Mouse (Mus musculus) stomach, postnatal 0 days (tissue): ENCODE results near the gene Mpl.

ENCODE experiments used
- CTCF ChIP-seq: IDR thresholded peaks from 2 replicates; pipeline ENCODE4 v1.5.1; 2016; ENCODE audit warnings: antibody characterized with exemption, low read depth, mild to moderate bottlenecking, moderate library complexity
- EP300 ChIP-seq: optimal IDR thresholded peaks from 2 replicates; pipeline ENCODE3; 2016; ENCODE audit warnings: antibody characterized with exemption

DNA sequence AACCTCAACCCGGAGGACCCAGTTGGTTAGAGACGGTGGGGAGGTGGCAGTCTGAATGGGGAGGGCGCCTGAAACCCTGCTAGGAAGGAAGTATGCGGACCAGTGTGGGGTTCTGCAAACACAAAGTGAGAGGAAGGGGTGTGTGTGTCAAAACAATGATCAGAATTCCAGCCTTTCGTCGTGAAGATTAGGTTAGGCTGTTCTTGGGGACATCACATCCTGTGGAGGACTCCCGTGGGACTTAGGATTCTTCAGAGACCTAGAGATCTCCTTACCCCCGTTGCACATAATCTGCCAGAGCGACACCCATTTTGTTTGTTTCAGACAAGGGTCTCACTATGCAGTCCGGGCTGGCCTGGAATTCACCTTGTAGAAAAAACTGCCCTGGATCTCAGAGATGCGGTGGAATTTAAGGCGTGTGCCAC lies 19.5 kb downstream of the Mpl start:
- TF ChIP-seq CTCF (no peak), EP300 (no peak)
